Mouse (Mus musculus) liver, embryonic 12.5 days (tissue): ENCODE data around the gene Snx3. TPM values are rescaled to one million over a fixed set of nuclear protein-coding genes. Genes with fewer than 3 reads are reported as not detected.

Experiments
- ATAC-seq: fragments of 200-750 bp; cut with Nextera tagmentation; 2 replicates; pipeline ENCODE4 v1.8.0; 2017; ENCODE audit warnings: moderate number of reproducible peaks, mild to moderate bottlenecking, moderate library complexity
- H3K27ac ChIP-seq: fragments of 300-500 bp; sonication (generic); 2 replicates; pipeline ENCODE4 v1.5.1; 2016; ENCODE audit warnings: mild to moderate bottlenecking
- H3K27me3 ChIP-seq: fragments of 300-500 bp; sonication (generic); replicated peaks from 2 replicates; pipeline ENCODE4 v1.6.1; 2016; ENCODE audit warnings: mild to moderate bottlenecking, moderate library complexity
- H3K36me3 ChIP-seq: fragments of 300-500 bp; sonication (generic); 2 replicates; pipeline ENCODE4 v1.6.1; 2016; ENCODE audit warnings: mild to moderate bottlenecking, moderate library complexity
- H3K4me1 ChIP-seq: fragments of 300-500 bp; sonication (generic); 2 replicates; pipeline ENCODE4 v1.6.1; 2016
- H3K4me2 ChIP-seq: fragments of 300-500 bp; sonication (generic); 2 replicates; pipeline ENCODE4 v1.6.1; 2016; ENCODE audit warnings: mild to moderate bottlenecking, moderate library complexity
- H3K4me3 ChIP-seq: fragments of 300-500 bp; sonication (generic); 2 replicates; pipeline ENCODE4 v1.5.1; 2016; ENCODE audit warnings: mild to moderate bottlenecking, moderate library complexity
- H3K9ac ChIP-seq: fragments of 300-500 bp; sonication (generic); 2 replicates; pipeline ENCODE4 v1.6.1; 2016; ENCODE audit warnings: mild to moderate bottlenecking, moderate library complexity
- H3K9me3 ChIP-seq: fragments of 300-500 bp; sonication (generic); replicated peaks from 2 replicates; pipeline ENCODE4 v1.6.1; 2016; ENCODE audit warnings: mild to moderate bottlenecking, moderate library complexity
- WGBS: fragments of 180-500 bp; shearing (Covaris S2); methylation state at CpG from one replicate; pipeline ENCODE4 v1.1.7; 2016; ENCODE audit not compliant: insufficient replicate concordance; 5-methylcytosine and 5-hydroxymethylcytosine counted together
- polyA plus RNA-seq: library from polyadenylated mRNA; unstranded; fragments of >200 nt; fragmentation: Nextera tagmentation; extraction: Ambion mirVana; gene quantifications from 2 replicates; pipeline ENCODE4 v1.2.1, GENCODE M21; 2016

Gene Snx3
- polyA plus RNA-seq, 1 experiment from 2014 or later, result 291 TPM

DNA sequence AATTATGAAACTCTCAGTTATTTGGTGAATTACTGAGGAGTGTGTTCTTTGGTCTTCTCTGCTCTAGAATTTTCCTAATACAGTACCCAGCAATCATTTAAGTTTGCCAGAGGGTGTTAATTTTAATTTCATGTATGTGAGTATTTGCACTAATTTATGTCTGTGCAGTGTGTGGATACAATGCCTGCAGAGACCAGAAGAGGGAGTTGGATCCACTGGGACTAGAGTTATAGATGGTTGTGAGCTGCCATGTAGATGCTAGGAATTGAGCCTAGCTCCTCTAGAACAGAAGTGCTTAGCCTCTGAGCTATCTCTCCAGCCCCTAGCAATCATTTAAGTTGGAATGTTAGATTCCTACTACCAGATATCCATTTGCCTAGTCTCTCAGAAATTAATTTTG, 12.3 kb downstream of the Snx3 start:
- H3K4me2 ChIP-seq, result no peak overlapping the region
- peaks cover 41% of the 10 kb centered on the region for H3K36me3 ChIP-seq
- H3K4me1 ChIP-seq, result peaks cover 92% of the 10 kb centered on the region
- H3K9ac ChIP-seq, result no peak overlapping the region
- no peak for ATAC-seq
- no peaks in the 10 kb centered on the region for H3K27me3 ChIP-seq
- H3K9me3 ChIP-seq, result no peaks in the 10 kb centered on the region
- H3K27ac ChIP-seq, result peak overlapping the region; percentile 37; the same call in 1 of the 2 replicates
- H3K4me3 ChIP-seq, result no peak overlapping the region

DNA sequence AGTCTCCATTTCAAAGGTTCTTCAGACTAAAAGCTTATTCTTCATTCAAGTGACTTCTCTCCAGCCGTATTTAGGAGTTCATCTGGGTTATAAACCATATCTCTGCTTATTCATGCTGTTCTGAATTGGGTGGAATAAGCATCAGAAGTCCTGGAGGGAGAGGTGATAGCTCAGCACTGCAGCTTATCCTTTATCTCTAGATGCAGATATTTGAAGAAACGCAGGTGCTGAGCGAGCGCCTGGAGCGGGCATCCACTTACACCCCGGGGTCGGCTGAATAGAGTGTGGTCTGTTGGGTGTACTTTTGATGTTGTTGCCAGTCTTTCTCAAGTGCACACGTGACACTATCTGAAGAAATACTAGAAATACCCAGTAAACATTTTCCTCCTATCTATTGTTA, 16.5 kb downstream of the Snx3 start:
- Histone ChIP-seq H3K4me1 (peaks cover 95% of the 10 kb centered on the region), H3K36me3 (peaks cover 37% of the 10 kb centered on the region), H3K4me3 (no peak overlapping the region), H3K27ac (peak overlapping the region; percentile 84), H3K9ac (peak overlapping the region; percentile 22; the same call in 1 of the 2 replicates), H3K9me3 (no peaks in the 10 kb centered on the region), H3K27me3 (no peaks in the 10 kb centered on the region), H3K4me2 (peak overlapping the region; percentile 40)
- ATAC-seq, result peak; percentile 76
- 37% methylated on average over 8 of the region's 8 CpGs for WGBS

GRCm38 (mm10) chr10:42521315-42521981, 19.6 kb downstream of the Snx3 start:
- Histone ChIP-seq H3K9ac (peak overlapping the region; percentile 33), H3K4me1 (peaks cover 94% of the 10 kb centered on the region), H3K27me3 (no peaks in the 10 kb centered on the region), H3K9me3 (no peaks in the 10 kb centered on the region), H3K4me2 (peak overlapping the region; percentile 33), H3K36me3 (peaks cover 48% of the 10 kb centered on the region), H3K4me3 (no peak overlapping the region), H3K27ac (peak overlapping the region; percentile 83)
- WGBS, result 23% methylated on average over 5 of the region's 5 CpGs
- peak; percentile 75 for ATAC-seq

GRCm38 (mm10) chr10:42522912-42523311, 21.1 kb downstream of the Snx3 start:
- Histone ChIP-seq H3K4me2 (no peak overlapping the region), H3K27ac (peak overlapping the region; percentile 38; the same call in 1 of the 2 replicates), H3K4me3 (no peak overlapping the region), H3K9me3 (no peaks in the 10 kb centered on the region), H3K36me3 (peaks cover 56% of the 10 kb centered on the region), H3K4me1 (peaks cover 92% of the 10 kb centered on the region), H3K9ac (peak overlapping the region; percentile 7; the same call in 1 of the 2 replicates), H3K27me3 (no peaks in the 10 kb centered on the region)
- 70% methylated on average over 2 of the region's 2 CpGs for whole genome bisulfite sequencing
- ATAC-seq, result no peak

DNA sequence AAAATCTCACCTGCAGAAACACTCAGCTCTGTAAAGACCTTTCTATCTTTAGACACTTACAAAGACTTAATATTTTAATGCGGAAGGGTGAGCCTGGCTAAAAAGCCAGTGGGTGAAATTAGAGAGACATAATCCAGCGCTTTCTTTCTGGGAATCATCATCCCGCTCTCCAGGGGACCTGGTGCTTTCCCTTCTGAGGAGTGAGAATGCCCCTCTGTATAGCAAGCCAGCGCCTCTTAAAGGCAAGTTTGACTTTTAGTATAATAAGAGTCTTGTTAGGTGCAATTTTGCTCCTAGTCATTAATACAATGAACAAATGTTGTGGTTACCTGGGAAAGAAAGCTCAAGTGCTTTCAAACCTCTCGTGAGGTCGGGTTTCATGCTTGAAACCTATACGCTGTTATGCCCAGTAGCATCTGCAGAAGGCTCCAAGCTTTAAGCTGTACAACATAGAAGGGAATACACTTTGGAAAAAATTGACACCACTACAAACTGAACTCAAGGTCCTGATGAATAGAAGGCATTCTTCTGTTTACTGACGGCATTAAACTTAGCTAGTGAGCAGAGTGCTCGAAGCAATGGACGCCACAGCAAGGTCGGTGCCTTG, 21.8 kb downstream of the Snx3 start:
- Histone ChIP-seq H3K36me3 (peaks cover 63% of the 10 kb centered on the region), H3K4me3 (no peak overlapping the region), H3K9ac (no peak overlapping the region), H3K9me3 (no peaks in the 10 kb centered on the region), H3K27ac (peak overlapping the region; percentile 52), H3K27me3 (no peaks in the 10 kb centered on the region), H3K4me1 (peaks cover 94% of the 10 kb centered on the region), H3K4me2 (no peak overlapping the region)
- no peak for ATAC-seq
- 90% methylated on average over 11 of the region's 11 CpGs for WGBS

DNA sequence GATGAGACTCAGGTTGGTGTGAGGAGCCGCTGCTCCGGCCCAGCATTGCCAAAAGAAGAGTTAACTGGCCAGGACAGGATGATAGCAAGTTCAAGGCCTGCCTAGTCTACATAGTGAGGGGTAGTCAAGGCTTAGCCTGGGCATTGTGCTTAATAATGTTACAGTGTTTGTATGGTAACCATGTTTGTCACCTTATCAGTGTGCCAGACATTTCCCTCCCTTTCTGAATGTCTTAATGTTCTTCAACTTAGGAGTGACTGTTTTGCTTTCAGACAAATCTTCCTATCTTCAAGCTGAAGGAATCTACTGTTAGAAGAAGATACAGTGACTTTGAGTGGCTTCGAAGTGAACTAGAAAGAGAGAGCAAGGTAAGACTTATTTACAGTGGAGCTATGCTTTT, 23.9 kb downstream of the Snx3 start:
- 65% methylated on average over 3 of the region's 3 CpGs for WGBS
- ATAC-seq, result peak; percentile 75
- Histone ChIP-seq H3K4me1 (peaks cover 88% of the 10 kb centered on the region), H3K4me3 (no peak overlapping the region), H3K36me3 (peaks cover 77% of the 10 kb centered on the region), H3K4me2 (peak overlapping the region; percentile 6; the same call in 1 of the 2 replicates), H3K27ac (peak overlapping the region; percentile 82), H3K27me3 (no peaks in the 10 kb centered on the region), H3K9me3 (no peaks in the 10 kb centered on the region), H3K9ac (0 out of 2 replicates have a peak overlapping the region, but pooled peaks have one; percentile 0)

DNA sequence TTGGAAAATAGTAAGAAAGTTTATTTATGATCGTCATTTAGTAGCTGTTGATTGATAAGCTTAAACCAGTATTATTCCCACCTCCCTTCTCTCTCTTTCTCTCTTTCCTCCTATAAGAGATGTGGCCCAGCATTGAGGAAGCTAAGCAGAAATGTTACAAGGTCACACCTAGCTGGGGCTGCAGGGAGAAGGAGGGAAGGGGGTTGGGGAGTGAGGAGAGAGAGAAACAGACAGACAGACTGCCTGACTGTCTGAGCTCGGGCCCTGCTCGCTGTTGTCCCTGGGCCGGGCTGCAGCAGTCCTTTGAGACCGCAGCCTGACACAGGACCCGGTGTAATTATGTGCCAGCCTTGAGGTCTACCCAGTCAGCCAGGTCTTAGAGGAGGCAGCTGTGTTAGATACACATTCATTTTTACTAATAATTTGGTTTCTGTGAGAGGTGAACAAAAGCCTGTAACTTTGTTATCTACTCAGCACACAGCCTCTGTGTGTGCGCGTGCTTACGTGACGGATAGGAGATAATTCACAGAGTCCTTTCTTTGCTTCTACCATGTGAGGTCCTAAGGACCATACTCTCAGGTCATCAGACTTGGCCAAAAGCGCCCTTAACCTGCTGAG, 32.1 kb downstream of the Snx3 start:
- Histone ChIP-seq H3K36me3 (peaks cover 66% of the 10 kb centered on the region), H3K4me1 (peaks cover 87% of the 10 kb centered on the region), H3K9ac (peak overlapping the region; percentile 71), H3K27ac (peak overlapping the region; percentile 98), H3K4me3 (peak overlapping the region; percentile 38), H3K9me3 (no peaks in the 10 kb centered on the region), H3K27me3 (no peaks in the 10 kb centered on the region), H3K4me2 (peak overlapping the region; percentile 70)
- 30% methylated on average over 11 of the region's 11 CpGs for WGBS
- peak; percentile 85 for ATAC-seq

- Histone ChIP-seq H3K9me3 (no peaks in the 10 kb centered on the region), H3K27ac (peak overlapping the region; percentile 98), H3K4me1 (peaks cover 82% of the 10 kb centered on the region), H3K4me3 (peak overlapping the region; percentile 32), H3K36me3 (peaks cover 37% of the 10 kb centered on the region), H3K9ac (peak overlapping the region; percentile 67), H3K4me2 (peak overlapping the region; percentile 73), H3K27me3 (no peaks in the 10 kb centered on the region)
- WGBS, result 26% methylated on average over 9 of the region's 9 CpGs
- peak; percentile 90 for ATAC-seq
Observed at GRCm38 (mm10) chr10:42537571-42538316, 35.9 kb downstream of the Snx3 start.

DNA sequence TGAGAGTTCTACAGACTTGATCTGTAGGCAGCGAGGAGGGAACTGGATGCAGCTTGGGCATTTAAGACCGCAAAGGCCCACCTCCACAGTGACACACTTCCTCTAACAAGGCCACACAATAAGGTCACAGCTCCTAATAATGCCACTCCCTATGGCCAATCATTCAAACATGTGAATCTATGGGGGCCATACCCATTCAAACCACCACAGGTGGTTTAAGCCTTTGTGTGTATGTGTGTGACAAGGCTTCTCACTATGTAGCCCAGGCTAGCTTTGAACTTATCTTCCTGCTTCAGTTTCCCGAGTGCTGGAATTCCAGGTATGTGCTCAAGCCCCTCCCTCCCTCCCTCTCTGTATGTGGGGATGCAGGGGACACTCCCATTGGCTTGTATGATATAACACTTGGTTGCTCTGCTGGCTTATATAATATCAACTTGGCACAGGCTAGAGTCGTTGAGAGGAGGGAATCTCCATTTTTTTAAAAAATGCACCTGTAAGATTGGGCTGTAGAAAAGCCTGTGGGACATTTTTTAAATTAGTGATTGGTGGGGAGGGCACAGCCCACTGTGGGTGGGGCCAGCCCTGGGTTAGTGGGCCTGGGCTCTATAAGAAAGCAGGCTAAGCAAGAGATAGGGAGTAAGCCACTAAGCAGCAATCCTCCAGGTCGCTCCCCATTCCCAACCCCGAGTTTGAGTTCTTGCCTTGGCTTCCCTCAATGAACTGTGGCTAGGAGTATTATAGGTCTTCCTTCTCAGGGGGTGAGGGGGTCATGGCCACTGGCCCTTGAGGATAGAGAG, 44.1 kb downstream of the Snx3 start:
- WGBS, result 66% methylated on average over 6 of the region's 6 CpGs
- ATAC-seq, result peak; percentile 72

DNA sequence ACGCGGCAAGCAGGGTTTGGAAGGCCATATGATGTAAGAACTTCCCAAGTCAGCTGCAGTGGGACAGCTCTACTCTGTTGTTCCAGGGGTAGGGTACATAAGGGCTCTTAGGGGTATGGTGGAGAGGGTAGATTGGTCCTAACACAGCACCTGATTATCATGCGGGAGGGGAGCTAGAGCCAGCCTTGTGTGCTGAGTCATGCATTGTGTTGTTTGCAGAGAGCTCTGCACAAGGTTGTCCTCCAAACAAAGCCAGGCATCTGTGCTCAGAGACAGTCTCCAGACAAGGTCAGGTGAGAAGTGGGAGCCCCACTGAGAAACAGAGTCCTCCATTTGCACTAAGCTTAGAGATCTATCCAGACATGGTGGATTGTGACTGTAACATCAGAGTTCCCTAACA, 44.7 kb downstream of the Snx3 start:
- Histone ChIP-seq H3K9ac (peak overlapping the region; percentile 14; the same call in 1 of the 2 replicates), H3K4me2 (no peak overlapping the region), H3K9me3 (no peaks in the 10 kb centered on the region), H3K4me1 (peaks cover 36% of the 10 kb centered on the region), H3K36me3 (no peaks in the 10 kb centered on the region), H3K27me3 (peaks cover 30% of the 10 kb centered on the region), H3K27ac (peak overlapping the region; percentile 34; the same call in 1 of the 2 replicates), H3K4me3 (no peak overlapping the region)
- ATAC-seq, result peak; percentile 86
- 80% methylated on average over 3 of the region's 3 CpGs for WGBS

More for the DNA sequence above, 44.1 kb downstream of the Snx3 start:
- H3K9ac ChIP-seq, result peak overlapping the region; percentile 14; the same call in 1 of the 2 replicates
- no peaks in the 10 kb centered on the region for H3K36me3 ChIP-seq
- no peak overlapping the region for H3K4me2 ChIP-seq
- H3K4me1 ChIP-seq, result peaks cover 38% of the 10 kb centered on the region
- H3K27me3 ChIP-seq, result peaks cover 24% of the 10 kb centered on the region; the same call in 1 of the 2 replicates
- peak overlapping the region; percentile 34; the same call in 1 of the 2 replicates for H3K27ac ChIP-seq
- H3K9me3 ChIP-seq, result no peaks in the 10 kb centered on the region
- H3K4me3 ChIP-seq, result no peak overlapping the region

DNA sequence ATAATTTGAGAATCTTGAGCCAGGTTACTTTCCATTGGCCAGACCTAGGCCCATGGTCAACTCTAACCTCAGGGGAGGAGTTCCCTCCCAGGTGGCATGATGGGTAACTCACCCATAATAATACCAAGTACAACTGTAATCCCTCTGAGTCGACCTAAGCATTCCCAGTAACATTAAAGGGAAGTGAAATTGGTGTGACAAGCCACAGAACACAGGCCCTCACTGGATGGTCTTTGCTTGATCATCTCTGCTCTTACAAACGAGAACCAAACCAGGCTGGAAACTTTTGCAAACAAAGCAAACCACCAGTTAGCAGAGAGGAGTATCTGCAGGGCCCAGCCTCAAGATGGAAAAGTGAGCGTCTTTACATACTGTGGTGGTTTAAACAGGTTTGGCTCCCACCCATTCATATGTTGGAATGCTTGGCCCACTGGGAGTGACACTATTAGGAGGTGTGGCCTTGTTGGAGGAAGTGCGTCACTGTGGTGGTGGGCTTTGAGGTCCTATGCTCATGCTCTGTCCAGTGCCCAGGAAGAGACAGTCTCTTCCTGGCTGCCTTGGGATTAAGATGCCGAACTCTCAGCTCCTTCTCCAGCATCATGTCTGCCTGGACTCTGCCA, 57.9 kb downstream of the Snx3 start:
- Histone ChIP-seq H3K9me3 (no peaks in the 10 kb centered on the region), H3K4me3 (no peak overlapping the region), H3K4me2 (no peak overlapping the region), H3K4me1 (peaks cover 4% of the 10 kb centered on the region; the same call in 1 of the 2 replicates), H3K36me3 (no peaks in the 10 kb centered on the region), H3K27ac (no peak overlapping the region), H3K9ac (no peak overlapping the region), H3K27me3 (peaks cover 75% of the 10 kb centered on the region)
- no peak for ATAC-seq
- WGBS, result 53% methylated on average over 5 of the region's 5 CpGs
